Mouse (Mus musculus): ENCODE data around the gene Tsfm. TPM values are rescaled to one million over a fixed set of nuclear protein-coding genes. Genes with fewer than 3 reads are reported as not detected.
A peak's percentile ranks its signal among the peaks of the same experiment; 100 is the strongest.

Gene Tsfm
- polyA plus RNA-seq, 1 experiment from 2014 or later = 96.4 TPM

GRCm38 (mm10) chr10:127048608-127049394 is 18.2 kb upstream of the Tsfm start:
- Histone ChIP-seq H3K36me3 (peaks cover 17% of the 10 kb centered on the region), H3K27me3 (peaks cover 56% of the 10 kb centered on the region), H3K9me3 (replicated peaks) (no peaks in the 10 kb centered on the region), H3K27ac (no peak overlapping the region), H3K4me3 (replicated peaks) (peak overlapping the region; percentile 31), H3K9ac (peak overlapping the region; percentile 14; the same call in 1 of the 2 replicates), H3K4me2 (peak overlapping the region; percentile 50), H3K4me1 (peaks cover 23% of the 10 kb centered on the region)
- no peak for ATAC-seq (replicated peaks; ENCODE audit: low FRiP score)
- 4% methylated on average over 35 of the region's 35 CpGs for WGBS

- Histone ChIP-seq H3K9ac (peak within 1 kb of the TSS; percentile 14; the same call in 1 of the 2 replicates), H3K4me3 (replicated peaks) (peak within 1 kb of the TSS; percentile 31), H3K4me1 (peaks cover 29% of the 10 kb centered on the region), H3K9me3 (replicated peaks) (no peaks in the 10 kb centered on the region), H3K36me3 (peaks cover 17% of the 10 kb centered on the region), H3K27me3 (peaks cover 56% of the 10 kb centered on the region), H3K27ac (no peak within 1 kb of the TSS), H3K4me2 (peak within 1 kb of the TSS; percentile 50)
- ATAC-seq (replicated peaks; ENCODE audit: low FRiP score) = no peak
- 33% methylated on average over 5 of the region's 5 CpGs for WGBS
These were observed 17.3 kb upstream of the Tsfm start, which contains the start of gene Cyp27b1 for GRCm38 (mm10) chr10:127047954-127048353. Gene Cyp27b1 (plus strand): TSS chr10:127048250.

- H3K4me1 ChIP-seq = peaks cover 21% of the 10 kb centered on the region
- peak; percentile 37 for ATAC-seq (replicated peaks; ENCODE audit: low FRiP score)
- H3K36me3 ChIP-seq = peaks cover 17% of the 10 kb centered on the region
- H3K4me2 ChIP-seq = peak overlapping the region; percentile 99
- peaks cover 27% of the 10 kb centered on the region for H3K27me3 ChIP-seq
- H3K9me3 ChIP-seq (replicated peaks) = no peaks in the 10 kb centered on the region
- WGBS = 45% methylated on average over 6 of the region's 6 CpGs
- H3K4me3 ChIP-seq (replicated peaks) = no peak overlapping the region; the same call in 1 of the 2 replicates
- no peak overlapping the region for H3K9ac ChIP-seq
- peak overlapping the region; percentile 91 for H3K27ac ChIP-seq
These were observed 12.5 kb upstream of the Tsfm start for GRCm38 (mm10) chr10:127043187-127043586.

DNA sequence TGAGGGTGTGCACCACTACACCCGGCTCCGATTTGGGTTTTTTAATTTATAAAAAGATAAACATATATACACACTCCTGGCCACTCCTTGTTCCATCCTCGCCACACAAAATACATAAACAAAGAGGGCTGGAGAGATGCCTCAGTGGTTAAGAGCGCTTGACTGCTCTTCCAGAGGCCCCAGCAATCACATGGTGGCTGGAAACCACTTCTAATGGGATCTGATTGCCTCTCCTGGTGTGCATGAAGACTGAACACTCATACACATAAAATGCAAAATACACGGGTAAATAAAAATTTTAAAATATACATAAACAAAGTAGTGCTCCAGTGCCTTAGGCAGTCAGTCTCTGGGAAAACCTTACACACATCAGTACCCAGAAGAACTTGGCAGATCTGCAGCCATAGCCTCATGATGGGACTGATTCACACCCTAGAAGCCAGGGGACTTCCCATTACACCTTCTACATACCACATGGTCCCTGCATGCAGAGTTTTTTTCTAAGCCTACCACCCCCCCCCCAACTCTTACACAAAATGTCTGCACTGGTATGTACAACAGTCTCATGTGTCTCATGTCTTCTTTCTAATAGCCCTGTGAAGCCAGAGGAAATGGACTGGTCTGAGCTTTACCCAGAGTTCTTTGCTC is 12.0 kb upstream of the Tsfm start:
- no peak for ATAC-seq (replicated peaks; ENCODE audit: low FRiP score)
- Histone ChIP-seq H3K27ac (peak overlapping the region; percentile 91), H3K9me3 (replicated peaks) (no peaks in the 10 kb centered on the region), H3K27me3 (peaks cover 21% of the 10 kb centered on the region), H3K4me2 (peak overlapping the region; percentile 99), H3K4me1 (peaks cover 18% of the 10 kb centered on the region), H3K9ac (peak overlapping the region; percentile 65), H3K4me3 (replicated peaks) (peak overlapping the region; percentile 95), H3K36me3 (peaks cover 17% of the 10 kb centered on the region)
- 17% methylated on average over 5 of the region's 5 CpGs for WGBS

DNA sequence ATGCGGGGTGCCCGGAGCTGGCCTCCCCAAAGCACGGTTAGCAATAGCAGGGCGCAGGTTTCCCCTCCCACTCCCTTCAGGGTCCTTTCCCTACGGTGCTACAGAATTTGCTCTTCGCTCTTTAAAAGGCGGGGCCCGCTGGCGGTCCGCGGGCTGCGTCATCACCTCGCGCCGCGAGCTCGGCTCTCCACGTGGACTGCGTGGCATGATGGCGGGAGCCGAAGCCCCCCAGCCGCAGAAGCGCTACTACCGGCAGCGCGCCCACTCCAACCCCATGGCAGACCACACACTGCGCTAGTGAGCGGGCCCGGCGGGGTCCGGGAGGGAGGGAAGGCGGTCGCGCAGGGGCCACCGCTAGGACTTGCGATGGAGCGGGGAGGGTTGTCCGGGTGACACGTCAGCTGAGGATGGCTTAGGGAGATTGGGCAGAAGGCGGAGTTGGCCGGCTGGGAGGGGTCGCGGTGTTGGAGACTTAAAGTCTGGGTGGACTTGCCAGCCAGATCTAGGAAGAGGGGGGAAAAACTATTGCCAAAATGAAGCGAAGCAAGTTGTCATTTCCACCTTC is 11.2 kb upstream of the Tsfm start:
- Histone ChIP-seq H3K4me2 (peak overlapping the region; percentile 99), H3K4me1 (peaks cover 18% of the 10 kb centered on the region), H3K4me3 (replicated peaks) (peak overlapping the region; percentile 95), H3K9me3 (replicated peaks) (no peaks in the 10 kb centered on the region), H3K36me3 (peaks cover 17% of the 10 kb centered on the region), H3K27me3 (peaks cover 14% of the 10 kb centered on the region), H3K9ac (peak overlapping the region; percentile 65), H3K27ac (peak overlapping the region; percentile 91)
- WGBS = 0% methylated on average over 44 of the region's 44 CpGs
- ATAC-seq (replicated peaks; ENCODE audit: low FRiP score) = peak; percentile 84

DNA sequence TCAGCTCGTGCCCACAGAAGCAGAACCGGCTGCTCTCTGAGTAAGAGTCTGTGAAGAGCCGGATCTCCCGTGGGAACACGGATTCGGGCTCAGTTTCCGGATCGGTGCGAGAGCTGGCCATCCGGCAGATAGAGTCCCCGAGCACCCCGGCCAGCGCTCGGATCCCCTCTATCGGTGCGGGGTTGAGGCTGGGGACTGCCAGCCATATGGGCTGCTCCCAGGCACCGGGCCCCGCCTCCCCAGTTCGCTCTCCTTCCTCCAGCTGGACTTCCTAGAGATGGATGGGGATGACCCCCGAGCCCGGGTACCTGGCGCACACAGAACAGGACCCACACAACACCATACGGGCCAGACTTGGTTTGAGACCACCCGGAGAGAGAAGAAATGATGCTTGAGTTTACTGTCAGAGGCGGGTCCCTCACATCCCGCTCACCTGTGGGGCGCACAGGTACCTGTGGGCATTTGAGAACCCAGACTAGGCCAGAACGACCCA is 10.7 kb upstream of the Tsfm start, which contains the start of the genes Mettl1 and Eef1akmt3:
Gene Mettl1, plus strand, starts transcription at position 141 of the 493 bp plus-strand sequence.
Gene Eef1akmt3, minus strand, starts transcription at position 240 of the 493 bp plus-strand sequence.
- Histone ChIP-seq H3K36me3 (peaks cover 17% of the 10 kb centered on the region), H3K4me2 (peak within 1 kb of the TSS; percentile 99), H3K9ac (peak within 1 kb of the TSS; percentile 65), H3K27me3 (peaks cover 14% of the 10 kb centered on the region), H3K4me1 (peaks cover 18% of the 10 kb centered on the region), H3K4me3 (replicated peaks) (peak within 1 kb of the TSS; percentile 95), H3K27ac (peak within 1 kb of the TSS; percentile 91), H3K9me3 (replicated peaks) (no peaks in the 10 kb centered on the region)
- peak; percentile 76 for ATAC-seq (replicated peaks; ENCODE audit: low FRiP score)
- WGBS = under 1% methylated on average over 28 of the region's 28 CpGs

GRCm38 (mm10) chr10:127040569-127041214 is 10.1 kb upstream of the Tsfm start:
- Histone ChIP-seq H3K9me3 (replicated peaks) (no peaks in the 10 kb centered on the region), H3K27ac (no peak overlapping the region), H3K9ac (peak overlapping the region; percentile 65), H3K4me2 (peak overlapping the region; percentile 99), H3K27me3 (peaks cover 14% of the 10 kb centered on the region), H3K4me1 (peaks cover 18% of the 10 kb centered on the region), H3K4me3 (replicated peaks) (peak overlapping the region; percentile 95), H3K36me3 (peaks cover 16% of the 10 kb centered on the region)
- 2% methylated on average over 20 of the region's 20 CpGs for WGBS
- ATAC-seq (replicated peaks; ENCODE audit: low FRiP score) = peak; percentile 7

GRCm38 (mm10) chr10:127037641-127038040 is 7.0 kb upstream of the Tsfm start:
- Histone ChIP-seq H3K36me3 (no peaks in the 10 kb centered on the region), H3K4me1 (peaks cover 9% of the 10 kb centered on the region), H3K27me3 (peaks cover 14% of the 10 kb centered on the region), H3K4me2 (no peak overlapping the region), H3K9me3 (replicated peaks) (no peaks in the 10 kb centered on the region), H3K27ac (no peak overlapping the region), H3K4me3 (replicated peaks) (no peak overlapping the region), H3K9ac (no peak overlapping the region)
- no peak for ATAC-seq (replicated peaks; ENCODE audit: low FRiP score)
- WGBS = 75% methylated on average over 12 of the region's 12 CpGs

- WGBS = 84% methylated on average over 12 of the region's 12 CpGs
- Histone ChIP-seq H3K9me3 (replicated peaks) (no peaks in the 10 kb centered on the region), H3K4me3 (replicated peaks) (no peak overlapping the region), H3K27ac (no peak overlapping the region), H3K4me1 (peaks cover 6% of the 10 kb centered on the region; the same call in 1 of the 2 replicates), H3K27me3 (peaks cover 14% of the 10 kb centered on the region), H3K36me3 (no peaks in the 10 kb centered on the region), H3K9ac (no peak overlapping the region), H3K4me2 (no peak overlapping the region)
- ATAC-seq (replicated peaks; ENCODE audit: low FRiP score) = no peak
These were observed 5.6 kb upstream of the Tsfm start for GRCm38 (mm10) chr10:127036273-127036672.

DNA sequence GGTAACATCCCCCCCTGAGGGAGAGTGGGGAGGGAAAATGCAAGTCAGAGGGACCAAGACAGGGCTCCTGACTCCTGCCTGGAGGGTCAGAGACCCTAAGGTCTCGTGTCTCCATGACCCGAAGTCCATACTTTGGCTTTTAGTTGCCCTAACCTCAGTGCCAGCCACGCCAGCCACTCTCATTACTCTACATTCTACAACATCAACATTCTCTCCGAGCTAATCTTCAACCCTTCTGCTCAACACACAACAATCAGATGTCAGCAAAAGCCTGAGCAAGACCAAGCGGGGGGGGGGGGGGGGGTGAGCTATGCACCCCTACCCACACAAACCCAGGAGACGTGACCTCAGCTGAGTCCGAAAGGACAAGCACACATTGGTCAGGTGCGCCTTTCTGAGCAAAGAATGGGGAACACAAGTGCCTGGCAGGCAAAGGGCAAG is 2.7 kb upstream of the Tsfm start:
- 0 out of 2 replicates have a peak overlapping the region, but pooled peaks have one; percentile 9 for H3K27ac ChIP-seq

DNA sequence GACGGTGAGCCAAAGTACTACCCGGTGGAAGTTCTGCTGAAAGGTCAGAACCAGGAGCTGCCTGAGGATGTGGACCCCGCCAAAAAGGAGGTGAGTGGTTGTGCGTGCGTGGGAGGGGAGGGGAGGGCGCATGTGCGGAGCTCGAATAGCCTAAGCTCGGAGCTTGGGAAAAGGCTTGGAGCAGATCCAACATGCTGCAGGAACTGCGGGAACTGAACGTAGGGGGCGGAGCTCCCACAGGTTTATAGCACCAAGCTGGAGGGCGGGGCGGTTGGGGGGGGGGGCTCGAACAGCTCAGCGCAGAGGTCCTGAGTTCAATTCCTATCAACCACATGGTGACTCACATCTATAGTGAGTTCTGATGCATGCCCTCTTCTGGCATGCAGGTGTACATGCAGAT is 12.2 kb downstream of the Tsfm start:
- no peak overlapping the region for H3K4me3 ChIP-seq (replicated peaks)
- H3K9me3 ChIP-seq (replicated peaks) = no peaks in the 10 kb centered on the region
- no peak for ATAC-seq (replicated peaks; ENCODE audit: low FRiP score)
- peaks cover 17% of the 10 kb centered on the region for H3K36me3 ChIP-seq
- WGBS = 66% methylated on average over 16 of the region's 16 CpGs
- H3K27ac ChIP-seq = no peak overlapping the region
- H3K4me1 ChIP-seq = no peaks in the 10 kb centered on the region
- H3K27me3 ChIP-seq = no peaks in the 10 kb centered on the region
- no peak overlapping the region for H3K4me2 ChIP-seq
- no peak overlapping the region for H3K9ac ChIP-seq

More for the DNA sequence above, 2.7 kb upstream of the Tsfm start:
- 88% methylated on average over 8 of the region's 8 CpGs for WGBS
- Histone ChIP-seq H3K4me3 (replicated peaks) (no peak overlapping the region), H3K4me1 (peaks cover 15% of the 10 kb centered on the region), H3K9me3 (replicated peaks) (no peaks in the 10 kb centered on the region), H3K4me2 (no peak overlapping the region), H3K27me3 (no peaks in the 10 kb centered on the region), H3K9ac (no peak overlapping the region), H3K36me3 (peaks cover 12% of the 10 kb centered on the region)
- 0 out of 2 replicates have a peak, but pooled peaks have one; percentile 30 for ATAC-seq (replicated peaks; ENCODE audit: low FRiP score)
